Mouse (Mus musculus): ENCODE data around the gene Acer1. TPM values are rescaled to one million over a fixed set of nuclear protein-coding genes. Genes with fewer than 3 reads are reported as not detected.
A peak's percentile ranks its signal among the peaks of the same experiment; 100 is the strongest.

Acer1 gene
- polyA plus RNA-seq, 1 experiment from 2014 or later: 0.65 TPM

DNA sequence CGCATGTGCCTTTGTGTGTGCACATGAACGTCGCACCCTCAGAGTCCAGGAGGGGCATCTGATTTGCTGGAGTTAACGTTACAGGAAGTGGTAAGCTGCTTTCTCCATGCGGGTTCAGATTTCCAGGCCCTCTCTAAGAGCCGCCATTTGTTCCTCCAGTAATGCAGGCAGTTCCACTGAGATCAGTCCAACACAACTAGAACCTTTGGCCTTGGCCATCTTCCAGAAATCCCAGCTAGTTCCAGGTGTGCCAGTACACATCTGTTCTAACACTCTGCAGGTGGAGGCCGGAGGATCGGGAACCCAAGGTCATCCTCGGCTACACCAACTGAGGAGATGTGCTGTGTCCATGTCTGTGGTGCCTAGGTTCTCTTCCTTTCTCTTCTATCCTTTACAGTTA, 3.0 kb upstream of the Acer1 start:
- Histone ChIP-seq H3K9ac (ENCODE audit: low read depth, low read length) (no peak overlapping the region), H3K27ac (ENCODE audit: low read depth, low read length) (no peak overlapping the region), H3K9me3 (ENCODE audit: control insufficient read depth) (no peaks in the 10 kb centered on the region), H3K4me1 (replicated peaks; ENCODE audit: control insufficient read depth, insufficient read depth, low read length) (no peaks in the 10 kb centered on the region), H3K36me3 (ENCODE audit: control insufficient read depth, insufficient read depth) (no peaks in the 10 kb centered on the region), H3K27me3 (replicated peaks; ENCODE audit: control insufficient read depth, insufficient read depth, low read length) (no peaks in the 10 kb centered on the region), H3K4me2 (replicated peaks; ENCODE audit: low read depth) (no peak overlapping the region), H3K4me3 (ENCODE audit: low read depth, low read length) (no peak overlapping the region)
- no peak for TF ChIP-seq CTCF (IDR thresholded peaks at IDR 0.05; ENCODE audit: low read depth)
- no peak for ATAC-seq
- WGBS: 62% methylated on average over 9 of the region's 9 CpGs

DNA sequence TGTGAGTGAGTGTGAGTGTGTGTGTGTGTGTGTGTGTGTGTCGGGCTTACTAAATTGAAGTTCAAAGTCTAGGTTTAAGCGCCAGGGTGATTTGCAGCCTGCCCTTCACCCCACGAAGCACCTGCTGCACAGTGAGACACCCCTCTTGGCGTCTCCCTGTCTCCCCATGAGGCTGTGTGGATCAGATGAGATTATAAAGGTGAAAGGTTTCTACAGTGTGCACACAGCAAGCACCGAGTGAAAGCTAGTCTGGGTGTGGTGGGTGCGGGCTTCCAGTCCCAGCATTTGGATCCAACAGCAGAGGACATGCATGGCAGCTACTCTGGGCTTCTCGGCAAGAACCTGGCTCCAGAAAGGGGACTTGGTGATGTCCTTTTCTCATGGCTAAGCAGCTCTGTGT, 877 bp downstream of the Acer1 start:
- H3K27ac ChIP-seq (ENCODE audit: low read depth, low read length): peak overlapping the region; percentile 54; the same call in 1 of the 2 replicates
- H3K36me3 ChIP-seq (ENCODE audit: control insufficient read depth, insufficient read depth): no peaks in the 10 kb centered on the region
- H3K9me3 ChIP-seq (ENCODE audit: control insufficient read depth): no peaks in the 10 kb centered on the region
- no peak for TF ChIP-seq CTCF (IDR thresholded peaks at IDR 0.05; ENCODE audit: low read depth)
- H3K27me3 ChIP-seq (replicated peaks; ENCODE audit: control insufficient read depth, insufficient read depth, low read length): no peaks in the 10 kb centered on the region
- no peak overlapping the region for H3K9ac ChIP-seq (ENCODE audit: low read depth, low read length)
- H3K4me3 ChIP-seq (ENCODE audit: low read depth, low read length): no peak overlapping the region
- peak overlapping the region; percentile 43; the same call in 1 of the 2 replicates for H3K4me2 ChIP-seq (replicated peaks; ENCODE audit: low read depth)
- peaks cover 3% of the 10 kb centered on the region; the same call in 1 of the 2 replicates for H3K4me1 ChIP-seq (replicated peaks; ENCODE audit: control insufficient read depth, insufficient read depth, low read length)
- ATAC-seq: peak; percentile 82
- 34% methylated on average over 7 of the region's 7 CpGs for WGBS

DNA sequence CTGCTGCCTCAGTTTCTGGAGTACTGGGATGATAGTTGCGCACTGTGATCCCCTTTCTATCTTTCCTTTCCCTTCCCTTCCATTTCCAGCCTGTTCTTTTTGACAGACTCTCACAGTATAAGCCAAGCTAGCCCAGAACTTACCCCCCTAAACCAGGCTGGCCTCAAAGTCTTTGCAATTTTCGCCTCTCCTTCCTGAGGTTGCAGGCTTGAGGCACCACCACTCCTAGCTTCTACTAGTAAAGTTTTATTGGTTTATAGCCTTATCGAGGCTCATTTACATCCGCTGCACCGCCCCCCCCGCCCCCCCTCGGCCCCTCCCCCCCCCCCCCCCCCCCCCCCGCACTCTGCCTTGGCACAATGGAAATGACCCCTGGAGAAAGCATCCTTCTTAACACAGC, 2.4 kb downstream of the Acer1 start:
- Histone ChIP-seq H3K9ac (ENCODE audit: low read depth, low read length) (no peak overlapping the region; the same call in 1 of the 2 replicates), H3K4me3 (ENCODE audit: low read depth, low read length) (no peak overlapping the region), H3K36me3 (ENCODE audit: control insufficient read depth, insufficient read depth) (no peaks in the 10 kb centered on the region), H3K4me1 (replicated peaks; ENCODE audit: control insufficient read depth, insufficient read depth, low read length) (peaks cover 3% of the 10 kb centered on the region; the same call in 1 of the 2 replicates), H3K27me3 (replicated peaks; ENCODE audit: control insufficient read depth, insufficient read depth, low read length) (no peaks in the 10 kb centered on the region), H3K4me2 (replicated peaks; ENCODE audit: low read depth) (peak overlapping the region; percentile 21; the same call in 1 of the 2 replicates), H3K9me3 (ENCODE audit: control insufficient read depth) (no peaks in the 10 kb centered on the region), H3K27ac (ENCODE audit: low read depth, low read length) (peak overlapping the region; percentile 74)
- ATAC-seq: peak; percentile 66
- WGBS: 18% methylated on average over 7 of the region's 8 CpGs
- TF ChIP-seq CTCF (IDR thresholded peaks at IDR 0.05; ENCODE audit: low read depth): no peak

DNA sequence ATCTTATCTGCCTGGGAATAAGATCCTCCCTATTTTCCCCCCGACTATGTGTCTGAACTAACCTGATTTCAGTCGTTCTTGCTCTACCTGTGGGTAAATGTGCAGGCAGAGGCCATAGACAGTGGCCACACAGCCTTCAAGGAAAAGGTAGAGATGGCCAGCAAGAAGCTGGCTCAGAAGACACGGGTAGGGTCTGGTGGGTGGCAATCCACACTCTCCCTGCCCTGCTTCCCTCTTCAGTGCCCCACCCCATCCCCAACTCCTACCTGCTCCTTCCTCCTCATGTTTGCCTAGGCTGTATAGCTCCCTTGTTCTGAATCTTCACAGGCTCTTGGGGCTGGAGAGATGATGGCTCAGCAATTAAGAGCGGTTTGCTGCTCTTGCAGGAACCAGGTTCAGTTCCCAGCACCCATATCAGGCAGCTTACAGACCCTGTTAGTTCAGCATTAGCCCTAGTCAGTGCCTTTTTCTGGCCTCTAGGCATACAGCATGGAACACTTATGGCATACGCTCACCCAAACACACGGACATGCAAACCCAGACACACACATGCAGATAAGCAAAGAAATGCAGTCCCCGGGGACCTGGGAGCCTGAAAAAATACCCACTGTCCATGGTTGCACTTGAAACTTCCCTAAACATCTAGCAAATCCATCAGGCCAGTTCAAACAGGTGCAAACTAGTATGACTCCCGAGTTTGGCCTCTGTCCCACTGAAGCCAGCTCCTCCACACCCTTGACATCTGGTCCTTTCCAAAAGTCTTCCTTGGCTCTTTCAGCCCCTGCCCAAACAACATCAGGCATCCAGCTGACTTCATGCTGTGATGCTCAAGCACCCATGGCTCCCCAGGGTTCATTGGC, 5.2 kb downstream of the Acer1 start:
- H3K27me3 ChIP-seq (replicated peaks; ENCODE audit: control insufficient read depth, insufficient read depth, low read length): no peaks in the 10 kb centered on the region
- no peak overlapping the region for H3K4me2 ChIP-seq (replicated peaks; ENCODE audit: low read depth)
- H3K4me3 ChIP-seq (ENCODE audit: low read depth, low read length): no peak overlapping the region
- no peak overlapping the region for H3K27ac ChIP-seq (ENCODE audit: low read depth, low read length)
- 58% methylated on average over 8 of the region's 8 CpGs for WGBS
- peaks cover 3% of the 10 kb centered on the region; the same call in 1 of the 2 replicates for H3K4me1 ChIP-seq (replicated peaks; ENCODE audit: control insufficient read depth, insufficient read depth, low read length)
- H3K9ac ChIP-seq (ENCODE audit: low read depth, low read length): no peak overlapping the region
- no peak for TF ChIP-seq CTCF (IDR thresholded peaks at IDR 0.05; ENCODE audit: low read depth)
- no peaks in the 10 kb centered on the region for H3K9me3 ChIP-seq (ENCODE audit: control insufficient read depth)
- H3K36me3 ChIP-seq (ENCODE audit: control insufficient read depth, insufficient read depth): no peaks in the 10 kb centered on the region
- ATAC-seq: no peak

DNA sequence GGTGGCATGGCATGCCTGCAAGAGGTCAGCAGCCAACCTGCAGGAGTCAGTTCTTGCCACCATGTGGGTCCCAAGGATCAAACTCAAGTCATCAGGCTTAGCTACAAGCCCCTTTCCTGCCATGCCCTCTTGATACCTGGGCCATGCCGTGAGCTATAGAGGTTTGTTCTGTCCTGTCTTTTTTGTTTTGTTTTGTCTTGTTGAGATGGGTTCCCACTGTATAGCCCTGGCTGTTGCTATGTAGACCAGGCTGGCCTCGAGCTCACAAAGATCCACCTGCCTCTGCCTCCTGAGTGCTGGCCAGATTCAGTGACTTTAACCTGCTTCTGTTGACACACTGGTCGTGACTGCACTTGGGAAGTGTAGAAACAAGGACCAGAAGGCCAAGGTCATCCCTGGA, 6.5 kb downstream of the Acer1 start:
- no peak overlapping the region for H3K27ac ChIP-seq (ENCODE audit: low read depth, low read length)

DNA sequence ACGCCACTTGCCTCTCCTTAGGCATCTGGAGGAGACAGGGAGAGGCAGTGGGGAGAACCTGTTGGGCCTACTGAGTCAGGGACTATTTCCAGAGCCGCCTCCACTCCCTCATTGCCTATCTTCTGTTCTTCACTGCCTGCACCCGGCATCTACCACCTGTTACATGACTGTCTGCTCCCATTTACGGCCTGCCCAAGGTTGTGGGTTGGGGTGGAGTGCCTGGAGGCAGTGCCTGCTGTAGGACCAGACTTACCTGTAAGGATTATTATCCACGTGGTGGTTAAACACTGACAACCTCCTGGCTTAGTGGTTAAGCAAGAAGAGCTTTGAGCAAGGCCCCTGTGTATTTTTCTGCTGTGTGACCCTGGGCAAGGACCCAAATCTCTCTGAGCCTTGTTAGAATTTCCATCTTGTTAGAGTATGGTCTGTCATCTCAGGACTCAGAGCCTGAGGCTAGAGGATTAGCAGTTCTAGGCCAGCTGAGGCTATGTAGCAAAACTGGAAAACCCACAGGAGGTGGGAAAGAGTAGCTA, 7.2 kb downstream of the Acer1 start:
- WGBS: 35% methylated on average over 5 of the region's 5 CpGs
- Histone ChIP-seq H3K4me1 (replicated peaks; ENCODE audit: control insufficient read depth, insufficient read depth, low read length) (peaks cover 3% of the 10 kb centered on the region; the same call in 1 of the 2 replicates), H3K4me3 (ENCODE audit: low read depth, low read length) (no peak overlapping the region), H3K27ac (ENCODE audit: low read depth, low read length) (no peak overlapping the region), H3K36me3 (ENCODE audit: control insufficient read depth, insufficient read depth) (no peaks in the 10 kb centered on the region), H3K9me3 (ENCODE audit: control insufficient read depth) (no peaks in the 10 kb centered on the region), H3K9ac (ENCODE audit: low read depth, low read length) (no peak overlapping the region), H3K4me2 (replicated peaks; ENCODE audit: low read depth) (no peak overlapping the region), H3K27me3 (replicated peaks; ENCODE audit: control insufficient read depth, insufficient read depth, low read length) (no peaks in the 10 kb centered on the region)
- no peak for ATAC-seq
- no peak for TF ChIP-seq CTCF (IDR thresholded peaks at IDR 0.05; ENCODE audit: low read depth)

More for the DNA sequence above, 6.5 kb downstream of the Acer1 start:
- TF ChIP-seq CTCF (IDR thresholded peaks at IDR 0.05; ENCODE audit: low read depth): no peak
- H3K9ac ChIP-seq (ENCODE audit: low read depth, low read length): no peak overlapping the region
- no peak for ATAC-seq
- no peak overlapping the region for H3K4me3 ChIP-seq (ENCODE audit: low read depth, low read length)
- no peak overlapping the region for H3K4me2 ChIP-seq (replicated peaks; ENCODE audit: low read depth)
- H3K4me1 ChIP-seq (replicated peaks; ENCODE audit: control insufficient read depth, insufficient read depth, low read length): peaks cover 3% of the 10 kb centered on the region; the same call in 1 of the 2 replicates
- H3K9me3 ChIP-seq (ENCODE audit: control insufficient read depth): no peaks in the 10 kb centered on the region
- WGBS: 64% methylated on average over 3 of the region's 3 CpGs
- no peaks in the 10 kb centered on the region for H3K36me3 ChIP-seq (ENCODE audit: control insufficient read depth, insufficient read depth)
- no peaks in the 10 kb centered on the region for H3K27me3 ChIP-seq (replicated peaks; ENCODE audit: control insufficient read depth, insufficient read depth, low read length)

Data from intestine, postnatal 0 days (tissue).